Mouse (Mus musculus): ENCODE measurements around the gene Sv2a. TPM values are rescaled to one million over a fixed set of nuclear protein-coding genes. Genes with fewer than 3 reads are reported as not detected.
"Not testable (repeated sequence)": the region's sequence is repeated elsewhere in the genome, so short reads cannot be mapped to it uniquely, and the experiment has no call there.

Sv2a gene
- polyA plus RNA-seq, 1 experiment from 2014 or later: 2.9 TPM

DNA sequence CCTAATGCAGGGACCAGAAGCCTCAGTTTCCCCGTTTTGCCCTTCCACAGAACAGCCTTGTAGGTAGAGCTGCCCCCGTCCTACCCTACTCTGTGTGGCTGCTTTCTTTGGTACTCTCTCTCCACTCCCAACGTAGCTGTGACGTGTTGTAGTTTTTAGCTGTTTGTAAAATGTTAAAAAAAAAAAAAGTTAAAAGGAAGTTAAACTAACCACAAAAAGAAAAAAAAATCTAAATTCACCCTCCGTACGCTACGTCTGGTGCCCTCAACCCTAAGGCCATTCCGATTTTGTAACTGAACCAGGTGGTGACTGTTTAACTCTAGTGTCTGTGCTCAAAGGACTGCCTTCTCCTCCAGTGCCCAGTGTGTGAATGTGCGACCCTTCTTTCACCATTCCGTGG is 14.0 kb downstream of the Sv2a start:
- H3K27ac ChIP-seq (replicated peaks): no peak overlapping the region
- no peak for DNase-seq (ENCODE audit: low spot score)
- H3K36me3 ChIP-seq (ENCODE audit: control insufficient read depth, insufficient read depth, low read length): no peaks in the 10 kb centered on the region
- H3K4me1 ChIP-seq (replicated peaks; ENCODE audit: control insufficient read depth, insufficient read depth): peaks cover 9% of the 10 kb centered on the region
- H3K4me3 ChIP-seq (ENCODE audit: low read depth, low read length): no peak overlapping the region
- ATAC-seq (ENCODE audit: low FRiP score, low TSS enrichment): no peak
- no peaks in the 10 kb centered on the region for H3K9me3 ChIP-seq (ENCODE audit: control insufficient read depth, low read length)
- no peak overlapping the region for H3K4me2 ChIP-seq (replicated peaks; ENCODE audit: low read depth)
- 84% methylated on average over 10 of the region's 10 CpGs for WGBS
- no peaks in the 10 kb centered on the region for H3K27me3 ChIP-seq (ENCODE audit: control insufficient read depth, insufficient read depth, low read length)
- no peak overlapping the region for H3K9ac ChIP-seq (ENCODE audit: low read length)
- TF ChIP-seq EP300 (optimal IDR thresholded peaks at IDR 0.05) (no peak), CTCF (IDR thresholded peaks at IDR 0.05; ENCODE audit: low read depth) (no peak)

DNA sequence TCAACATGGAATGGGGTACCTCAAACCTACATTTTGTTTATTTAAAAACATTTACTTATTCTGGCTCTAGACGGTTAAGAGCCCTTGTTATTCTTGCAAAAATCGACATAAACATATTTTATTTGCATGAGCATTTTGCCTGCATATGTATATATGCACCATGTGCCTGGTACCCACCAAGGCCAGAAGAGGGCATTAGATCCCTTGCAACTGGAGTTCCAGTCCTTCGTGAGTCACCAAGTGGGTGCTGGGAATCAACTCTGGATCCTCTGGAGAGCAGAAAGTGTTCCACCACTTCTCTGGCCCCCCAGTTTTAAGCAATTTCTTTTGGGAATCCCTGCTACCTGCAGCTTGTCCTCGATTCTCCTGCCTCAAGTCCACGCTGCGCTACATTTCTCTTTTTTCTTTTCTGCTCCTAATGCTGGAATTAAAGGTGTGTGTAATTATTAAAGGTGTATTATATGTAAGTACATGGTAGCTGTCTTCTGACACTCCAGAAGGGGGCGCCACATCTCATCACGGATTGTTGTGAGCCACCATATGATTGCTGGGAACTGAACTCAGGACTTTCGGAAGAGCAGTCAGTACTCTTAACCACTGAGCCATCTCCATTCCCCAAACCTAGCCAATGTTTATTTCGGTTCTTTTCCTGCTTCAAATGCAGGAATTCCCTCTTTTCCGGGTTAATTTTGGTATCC is 14.8 kb downstream of the Sv2a start:
- WGBS: 92% methylated on average over 11 of the region's 11 CpGs
- Histone ChIP-seq H3K9me3 (ENCODE audit: control insufficient read depth, low read length) (no peaks in the 10 kb centered on the region), H3K4me3 (ENCODE audit: low read depth, low read length) (no peak overlapping the region), H3K4me2 (replicated peaks; ENCODE audit: low read depth) (no peak overlapping the region), H3K27me3 (ENCODE audit: control insufficient read depth, insufficient read depth, low read length) (no peaks in the 10 kb centered on the region), H3K27ac (replicated peaks) (no peak overlapping the region), H3K9ac (ENCODE audit: low read length) (no peak overlapping the region), H3K4me1 (replicated peaks; ENCODE audit: control insufficient read depth, insufficient read depth) (peaks cover 9% of the 10 kb centered on the region), H3K36me3 (ENCODE audit: control insufficient read depth, insufficient read depth, low read length) (no peaks in the 10 kb centered on the region)
- TF ChIP-seq EP300 (optimal IDR thresholded peaks at IDR 0.05): no peak
- peak; percentile 32 for TF ChIP-seq CTCF (IDR thresholded peaks at IDR 0.05; ENCODE audit: low read depth)
- ATAC-seq (ENCODE audit: low FRiP score, low TSS enrichment) (no peak), DNase-seq (ENCODE audit: low spot score) (no peak)

DNA sequence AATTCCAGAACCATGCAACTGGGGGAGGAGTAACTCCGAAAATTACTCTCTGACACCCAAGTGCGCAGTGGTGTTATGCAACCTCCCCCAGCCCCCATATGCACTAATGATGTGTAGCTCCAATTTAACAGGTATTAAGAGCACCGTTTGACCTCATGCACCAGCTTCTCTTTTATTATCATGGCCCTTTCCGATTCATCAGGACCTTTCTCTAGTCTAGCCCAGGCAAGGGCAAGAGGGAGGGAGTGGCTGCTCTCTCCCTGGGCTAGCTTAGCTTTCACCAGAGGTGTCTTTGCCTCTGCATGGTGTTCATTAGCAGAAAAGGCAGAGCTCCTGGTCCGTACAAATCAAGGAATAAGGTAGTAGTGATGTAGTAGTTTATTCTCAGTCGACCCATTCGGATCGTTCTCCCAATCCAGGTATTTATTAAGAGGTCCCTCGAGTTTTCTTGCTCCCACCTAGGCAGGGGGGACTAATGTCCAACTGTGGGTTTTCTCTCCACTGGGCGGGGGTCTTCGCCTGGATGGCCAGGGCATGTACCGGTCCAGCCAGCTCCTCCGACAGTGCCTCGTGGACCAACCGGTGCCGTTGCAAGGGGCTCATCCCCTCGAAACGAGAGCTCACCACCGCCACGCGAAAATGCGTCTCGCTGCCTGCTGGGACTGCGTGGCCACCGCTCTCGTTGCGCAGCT is 15.6 kb downstream of the Sv2a start:
- H3K9ac ChIP-seq (ENCODE audit: low read length): peak overlapping the region; percentile 72
- H3K4me1 ChIP-seq (replicated peaks; ENCODE audit: control insufficient read depth, insufficient read depth): peaks cover 9% of the 10 kb centered on the region
- H3K4me2 ChIP-seq (replicated peaks; ENCODE audit: low read depth): peak overlapping the region; percentile 87
- H3K36me3 ChIP-seq (ENCODE audit: control insufficient read depth, insufficient read depth, low read length): no peaks in the 10 kb centered on the region
- peak; percentile 10 for ATAC-seq (ENCODE audit: low FRiP score, low TSS enrichment)
- no peaks in the 10 kb centered on the region for H3K9me3 ChIP-seq (ENCODE audit: control insufficient read depth, low read length)
- WGBS: 20% methylated on average over 27 of the region's 27 CpGs
- TF ChIP-seq CTCF (IDR thresholded peaks at IDR 0.05; ENCODE audit: low read depth) (no peak), EP300 (optimal IDR thresholded peaks at IDR 0.05) (no peak)
- no peak for DNase-seq (ENCODE audit: low spot score)
- no peaks in the 10 kb centered on the region for H3K27me3 ChIP-seq (ENCODE audit: control insufficient read depth, insufficient read depth, low read length)
- peak overlapping the region; percentile 92 for H3K27ac ChIP-seq (replicated peaks)
- H3K4me3 ChIP-seq (ENCODE audit: low read depth, low read length): peak overlapping the region; percentile 58

DNA sequence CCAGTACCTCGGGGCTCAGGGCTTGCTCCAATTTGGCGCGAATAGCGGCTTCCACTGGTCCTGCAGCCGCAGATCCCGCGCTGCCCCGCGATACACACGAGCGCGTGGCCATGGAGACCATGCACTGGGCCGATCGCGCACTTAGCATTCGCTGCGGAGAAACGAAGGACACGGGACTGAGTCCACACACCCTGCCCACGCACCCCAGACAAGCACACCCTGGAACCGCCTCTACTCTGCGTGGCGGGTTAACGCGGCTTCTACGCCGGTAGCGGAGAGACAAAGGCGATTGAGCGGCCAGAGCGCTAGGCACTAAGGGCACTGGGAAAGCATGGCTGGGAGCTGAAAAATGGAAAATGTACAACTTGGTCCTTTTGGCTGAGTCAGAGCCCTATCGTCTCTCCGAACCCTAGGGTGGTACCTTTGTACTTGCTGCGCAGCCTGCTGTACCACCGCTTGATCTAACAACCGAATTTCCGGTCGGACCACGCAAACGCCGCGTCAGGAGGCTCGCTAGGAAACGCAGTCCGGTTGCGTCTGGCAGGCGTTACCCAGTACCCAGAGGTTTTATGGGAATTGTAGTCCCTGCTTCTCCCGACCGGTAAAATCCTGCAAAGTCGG is 16.3 kb downstream of the Sv2a start:
- peak overlapping the region; percentile 92 for H3K27ac ChIP-seq (replicated peaks)
- peak overlapping the region; percentile 87 for H3K4me2 ChIP-seq (replicated peaks; ENCODE audit: low read depth)
- peak overlapping the region; percentile 72 for H3K9ac ChIP-seq (ENCODE audit: low read length)
- H3K4me1 ChIP-seq (replicated peaks; ENCODE audit: control insufficient read depth, insufficient read depth): peaks cover 9% of the 10 kb centered on the region
- ATAC-seq (ENCODE audit: low FRiP score, low TSS enrichment): peak; percentile 91
- no peaks in the 10 kb centered on the region for H3K9me3 ChIP-seq (ENCODE audit: control insufficient read depth, low read length)
- peak overlapping the region; percentile 58 for H3K4me3 ChIP-seq (ENCODE audit: low read depth, low read length)
- DNase-seq (ENCODE audit: low spot score): peak; percentile 87
- TF ChIP-seq EP300 (optimal IDR thresholded peaks at IDR 0.05) (no peak), CTCF (IDR thresholded peaks at IDR 0.05; ENCODE audit: low read depth) (peak; percentile 33; the same call in 1 of the 2 replicates)
- under 1% methylated on average over 50 of the region's 50 CpGs for WGBS
- H3K27me3 ChIP-seq (ENCODE audit: control insufficient read depth, insufficient read depth, low read length): no peaks in the 10 kb centered on the region
- H3K36me3 ChIP-seq (ENCODE audit: control insufficient read depth, insufficient read depth, low read length): no peaks in the 10 kb centered on the region

DNA sequence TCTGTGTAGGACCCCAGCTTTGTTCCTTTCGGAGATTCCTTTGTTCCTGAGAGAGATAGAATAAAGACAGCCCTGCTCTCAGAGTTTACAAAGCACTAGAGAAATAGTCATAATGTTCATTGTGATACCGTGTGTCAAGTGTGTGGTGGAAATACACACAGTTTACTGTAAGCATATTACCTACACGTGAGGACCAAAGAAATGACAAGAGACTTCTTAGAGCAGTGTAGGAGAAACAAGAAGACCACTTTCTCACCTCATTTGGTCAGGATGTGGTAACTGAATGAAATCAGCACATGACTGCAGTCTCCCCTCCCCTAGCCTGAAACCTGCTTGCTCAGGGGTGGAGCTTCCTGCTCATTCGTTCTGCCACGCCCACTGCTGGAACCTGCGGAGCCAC is 17.2 kb downstream of the Sv2a start:
- under 1% methylated on average over 6 of the region's 6 CpGs for WGBS
- no peak for DNase-seq (ENCODE audit: low spot score)
- H3K9ac ChIP-seq (ENCODE audit: low read length): no peak overlapping the region
- H3K36me3 ChIP-seq (ENCODE audit: control insufficient read depth, insufficient read depth, low read length): no peaks in the 10 kb centered on the region
- peak overlapping the region; percentile 58; the same call in 1 of the 2 replicates for H3K4me3 ChIP-seq (ENCODE audit: low read depth, low read length)
- no peaks in the 10 kb centered on the region for H3K9me3 ChIP-seq (ENCODE audit: control insufficient read depth, low read length)
- H3K4me1 ChIP-seq (replicated peaks; ENCODE audit: control insufficient read depth, insufficient read depth): peaks cover 9% of the 10 kb centered on the region
- no peaks in the 10 kb centered on the region for H3K27me3 ChIP-seq (ENCODE audit: control insufficient read depth, insufficient read depth, low read length)
- peak; percentile 24 for ATAC-seq (ENCODE audit: low FRiP score, low TSS enrichment)
- TF ChIP-seq EP300 (optimal IDR thresholded peaks at IDR 0.05) (no peak), CTCF (IDR thresholded peaks at IDR 0.05; ENCODE audit: low read depth) (no peak)
- H3K4me2 ChIP-seq (replicated peaks; ENCODE audit: low read depth): peak overlapping the region; percentile 87
- peak overlapping the region; percentile 65 for H3K27ac ChIP-seq (replicated peaks)

DNA sequence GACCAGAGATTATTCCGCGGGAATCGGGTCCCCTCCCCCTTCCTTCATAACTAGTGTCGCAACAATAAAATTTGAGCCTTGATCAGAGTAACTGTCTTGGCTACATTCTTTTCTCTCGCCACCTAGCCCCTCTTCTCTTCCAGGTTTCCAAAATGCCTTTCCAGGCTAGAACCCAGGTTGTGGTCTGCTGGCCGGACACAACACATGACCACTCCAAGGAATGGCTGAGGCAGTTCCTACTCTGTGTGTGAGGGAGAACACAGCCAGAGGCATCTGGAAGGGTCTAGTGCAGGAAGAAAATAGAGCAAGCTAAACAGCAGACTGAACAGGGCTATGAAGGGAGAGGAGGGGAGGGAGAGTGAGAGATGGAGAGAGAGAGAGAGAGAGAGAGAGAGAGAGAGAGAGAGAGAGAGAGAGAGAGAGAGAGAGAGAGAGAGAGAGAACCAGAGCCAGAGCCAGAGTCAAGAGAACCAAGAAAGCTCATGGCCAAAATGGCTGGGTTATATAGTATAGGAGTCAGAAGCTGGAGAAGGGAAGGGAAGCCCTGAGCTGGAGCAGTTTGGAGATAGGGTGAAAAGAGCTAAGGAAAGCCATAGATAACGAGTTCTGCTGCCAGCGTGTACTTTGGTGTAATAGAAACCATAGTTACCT is 17.8 kb downstream of the Sv2a start:
- WGBS: 30% methylated on average over 6 of the region's 8 CpGs
- not testable (repeated sequence) for H3K9ac ChIP-seq (ENCODE audit: low read length); H3K9me3 ChIP-seq (ENCODE audit: control insufficient read depth, low read length); H3K4me1 ChIP-seq (replicated peaks; ENCODE audit: control insufficient read depth, insufficient read depth); H3K27me3 ChIP-seq (ENCODE audit: control insufficient read depth, insufficient read depth, low read length); ATAC-seq (ENCODE audit: low FRiP score, low TSS enrichment); DNase-seq (ENCODE audit: low spot score); H3K36me3 ChIP-seq (ENCODE audit: control insufficient read depth, insufficient read depth, low read length); H3K4me3 ChIP-seq (ENCODE audit: low read depth, low read length); H3K27ac ChIP-seq (replicated peaks); H3K4me2 ChIP-seq (replicated peaks; ENCODE audit: low read depth)
